Mouse (Mus musculus) E14TG2a.4 (cell line): ENCODE measurements at regions not wholly inside any gene's neighbourhood (a gene's known extent, or its start where the extent isn't known, plus 50 kb on each side); places are given as distances from the start of the nearest gene placed in this dataset.

Experiments used
- CTCF ChIP-seq: conservative IDR thresholded peaks from 2 replicates; pipeline ENCODE4 v1.5.1; 2014; ENCODE audit warnings: low read length
- NANOG ChIP-seq: IDR thresholded peaks from 2 replicates; pipeline ENCODE4 v1.6.1; 2014; ENCODE audit warnings: borderline replicate concordance, low read length, mixed read lengths
- POU5F1 ChIP-seq: IDR thresholded peaks from 2 replicates; pipeline ENCODE4 v1.6.1; 2014; ENCODE audit warnings: low read length, borderline replicate concordance

DNA sequence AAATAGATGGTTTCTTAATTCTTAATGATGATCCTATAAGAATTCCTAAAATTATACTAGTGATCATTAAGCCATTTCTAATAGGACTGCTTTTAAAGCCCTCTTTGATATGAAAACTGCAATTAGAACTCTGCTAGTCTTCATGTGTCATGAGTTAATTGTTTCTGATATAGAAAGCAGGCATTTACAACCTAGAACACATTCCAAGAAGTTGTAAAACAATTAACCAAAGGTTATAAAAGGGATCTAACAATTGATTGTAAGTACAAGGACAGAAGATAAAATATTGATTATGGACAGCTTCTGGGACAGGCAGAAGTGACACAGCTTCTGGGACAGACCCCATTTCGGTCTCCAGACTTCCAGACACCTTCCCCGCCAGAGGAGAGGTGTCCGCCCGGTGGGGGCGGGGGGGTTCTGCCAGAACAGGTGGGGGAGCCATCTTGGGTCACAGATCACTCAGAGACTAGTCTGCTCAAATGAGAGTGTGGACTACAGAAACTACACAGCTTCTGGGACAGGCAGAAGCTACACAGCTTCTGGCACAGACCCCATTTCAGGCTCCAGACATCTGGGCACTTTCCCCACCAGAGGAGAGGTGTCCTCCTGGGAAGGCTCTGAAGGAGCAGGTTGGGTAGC is 627.6 kb downstream of the Plxdc2 start:
- TF ChIP-seq CTCF (no peak), NANOG (no peak), POU5F1 (no peak)
